Mouse (Mus musculus): Measurements from ENCODE around the gene Crk.

GRCm38 (mm10) chr11:75744761-75745160, 65.7 kb downstream of the Crk start:
- TF ChIP-seq CTCF (IDR thresholded peaks at IDR 0.05; ENCODE audit: control insufficient read depth, insufficient read depth, insufficient read length) (no peak), CEBPB (IDR thresholded peaks at IDR 0.05; ENCODE audit: low read depth) (no peak), USF1 (IDR thresholded peaks at IDR 0.05; ENCODE audit: low read depth) (no peak), FOSL1 (IDR thresholded peaks at IDR 0.05; ENCODE audit: insufficient read depth, low read length, poor library complexity, severe bottlenecking) (no peak)

Measured in C2C12 (cell line).